8 mouse cellular contexts compared by ENCODE assay signal in the genomic region with DNA sequence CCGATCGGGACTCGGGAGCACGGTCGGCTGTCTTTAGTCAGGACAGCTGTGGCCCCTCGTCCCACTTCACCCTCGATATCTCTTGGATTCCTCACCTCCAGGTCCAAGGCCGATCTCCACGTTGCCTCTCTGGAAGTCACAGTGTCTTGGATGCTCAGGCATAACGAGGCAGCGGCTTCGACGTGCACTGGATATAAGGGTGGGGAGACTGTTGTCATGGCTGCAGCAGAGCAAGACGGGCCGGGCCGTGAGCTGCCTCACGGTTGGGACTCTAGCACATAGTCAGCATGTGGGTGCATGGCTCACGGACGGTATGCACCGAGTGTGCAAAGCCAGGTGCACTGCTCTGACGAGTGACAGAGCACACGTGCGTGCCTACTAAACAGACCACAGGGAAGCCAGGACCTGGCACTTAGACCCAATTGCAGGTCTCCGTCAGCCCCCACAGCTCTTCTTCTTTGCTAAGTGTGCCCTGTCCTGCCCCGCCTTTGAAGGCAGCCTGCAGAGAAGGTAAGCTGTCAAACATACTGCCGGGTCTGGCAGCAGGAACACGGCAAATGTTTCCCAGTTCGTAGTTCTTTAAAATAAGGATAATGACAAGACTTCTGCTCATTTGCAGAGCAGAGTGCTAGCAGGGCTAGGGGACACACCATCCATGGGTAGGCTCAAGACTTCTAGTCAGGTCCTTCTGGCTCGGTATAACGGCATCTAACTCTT. TPM values are rescaled to one million over a fixed set of nuclear protein-coding genes. Genes with fewer than 3 reads are reported as not detected.
DNase-seq lines count a peak whose midpoint lies in the region; ATAC-seq lines count a peak whose summit lies in the region.

No protein-coding gene starts in this region.

- no peaks in the 10 kb centered on the region for H3K9me3 ChIP-seq in kidney, embryonic 14.5 days (ENCODE audit: control insufficient read depth, low read length)
- no peaks in the 10 kb centered on the region for H3K9me3 ChIP-seq in hindbrain, embryonic 16.5 days (ENCODE audit: control insufficient read depth, low read length)
- no peaks in the 10 kb centered on the region for H3K9me3 ChIP-seq in midbrain, embryonic 14.5 days (ENCODE audit: control insufficient read depth, low read length)

- H3K27me3 ChIP-seq in kidney, embryonic 14.5 days (ENCODE audit: control insufficient read depth, insufficient read depth, low read length), result peaks cover 27% of the 10 kb centered on the region
- peaks cover 12% of the 10 kb centered on the region for H3K27me3 ChIP-seq in hindbrain, embryonic 16.5 days (replicated peaks; ENCODE audit: control insufficient read depth, insufficient read depth, low read length)
- peaks cover 10% of the 10 kb centered on the region; the same call in 1 of the 2 replicates for H3K27me3 ChIP-seq in midbrain, embryonic 14.5 days (ENCODE audit: control insufficient read depth, insufficient read depth, low read length)

- H3K4me3 ChIP-seq in kidney, embryonic 14.5 days (ENCODE audit: low read length), result peak overlapping the region; percentile 15
- peak overlapping the region; percentile 21 for H3K4me3 ChIP-seq in hindbrain, embryonic 16.5 days (ENCODE audit: low read length)
- H3K4me3 ChIP-seq in midbrain, embryonic 14.5 days (replicated peaks; ENCODE audit: low read depth, low read length), result peak overlapping the region; percentile 19

- peak overlapping the region; percentile 6; the same call in 1 of the 2 replicates for H3K4me2 ChIP-seq in kidney, embryonic 14.5 days (replicated peaks; ENCODE audit: low read depth, low read length)
- H3K4me2 ChIP-seq in hindbrain, embryonic 16.5 days (ENCODE audit: low read length), result peak overlapping the region; percentile 45
- H3K4me2 ChIP-seq in midbrain, embryonic 14.5 days (ENCODE audit: low read length), result peak overlapping the region; percentile 50

- peak overlapping the region; percentile 4; the same call in 1 of the 2 replicates for H3K9ac ChIP-seq in kidney, embryonic 14.5 days (ENCODE audit: low read depth, low read length)
- H3K9ac ChIP-seq in hindbrain, embryonic 16.5 days (ENCODE audit: low read depth, low read length), result peak overlapping the region; percentile 29; the same call in 1 of the 2 replicates
- H3K9ac ChIP-seq in midbrain, embryonic 14.5 days (replicated peaks; ENCODE audit: low read length), result peak overlapping the region; percentile 2; the same call in 1 of the 2 replicates

- peak; percentile 45; the same call in 1 of the 2 replicates for ATAC-seq in kidney, embryonic 14.5 days (ENCODE audit: low FRiP score, low TSS enrichment)
- peak; percentile 70 for ATAC-seq in hindbrain, embryonic 16.5 days
- ATAC-seq in midbrain, embryonic 14.5 days (ENCODE audit: low FRiP score, low TSS enrichment), result peak; percentile 36; the same call in 1 of the 2 replicates

- peaks cover 13% of the 10 kb centered on the region; the same call in 1 of the 2 replicates for H3K4me1 ChIP-seq in kidney, embryonic 14.5 days (ENCODE audit: control insufficient read depth, insufficient read depth, low read length)
- peaks cover 8% of the 10 kb centered on the region; the same call in 1 of the 2 replicates for H3K4me1 ChIP-seq in hindbrain, embryonic 16.5 days (ENCODE audit: control insufficient read depth, insufficient read depth, low read depth, low read length)
- peaks cover 40% of the 10 kb centered on the region for H3K4me1 ChIP-seq in midbrain, embryonic 14.5 days (ENCODE audit: control insufficient read depth, insufficient read depth, low read length)

- no peaks in the 10 kb centered on the region for H3K36me3 ChIP-seq in kidney, embryonic 14.5 days (ENCODE audit: control insufficient read depth, insufficient read depth, low read length)
- H3K36me3 ChIP-seq in hindbrain, embryonic 16.5 days (ENCODE audit: control insufficient read depth, insufficient read depth, low read length), result no peaks in the 10 kb centered on the region
- peaks cover 2% of the 10 kb centered on the region for H3K36me3 ChIP-seq in midbrain, embryonic 14.5 days (ENCODE audit: control insufficient read depth, insufficient read depth, low read length)

- 2% methylated on average over 30 of the region's 30 CpGs for WGBS in kidney, embryonic 14.5 days
- 2% methylated on average over 25 of the region's 30 CpGs for WGBS in hindbrain, embryonic 16.5 days
- 2% methylated on average over 30 of the region's 30 CpGs for WGBS in midbrain, embryonic 14.5 days

- H3K27ac ChIP-seq in kidney, embryonic 14.5 days (ENCODE audit: low read depth, low read length), result no peak overlapping the region
- no peak overlapping the region for H3K27ac ChIP-seq in hindbrain, embryonic 16.5 days (ENCODE audit: low read depth, low read length)
- peak overlapping the region; percentile 61 for H3K27ac ChIP-seq in midbrain, embryonic 14.5 days (replicated peaks; ENCODE audit: low read depth, low read length)

- DNase-seq in kidney, postnatal 14 days, result no peak
- DNase-seq in c-Kit-positive CD71-positive TER-119-positive erythroid progenitor cells, embryonic 14.5 days (ENCODE audit: low spot score), result peak; percentile 62
- peak; percentile 60 for DNase-seq in midbrain, embryonic 14.5 days
- no peak for DNase-seq in layer of hippocampus, adult 9-10 months (ENCODE audit: low spot score)
- no peak for DNase-seq in layer of hippocampus, postnatal 25 days (ENCODE audit: extremely low spot score in 1 of 2, low spot score in 1 of 2)
- DNase-seq in frontal cortex, postnatal 14 days (ENCODE audit: low spot score in 2 of 2), result no peak

RNA-seq across cellular contexts. Expression of a gene that starts 0.9 kb away (rescaled TPM):
- 0.18 and 0.20 TPM in 2 replicates for polyA plus RNA-seq in kidney, embryonic 14.5 days (2014; fragmentation: Nextera tagmentation; extraction: Ambion mirVana)
- polyA plus RNA-seq in hindbrain, embryonic 16.5 days (2015; fragmentation: Nextera tagmentation; extraction: Ambion mirVana), result 1.9 and 2.0 TPM in 2 replicates
- 3.9 and 4.4 TPM in 2 replicates for polyA plus RNA-seq in midbrain, embryonic 14.5 days (2014; fragmentation: Nextera tagmentation; extraction: Ambion mirVana)
- 1 to 10 TPM; 3.9 to 4.9 TPM for total RNA-seq in layer of hippocampus, postnatal 25 days (2021)

RNA-seq across cellular contexts. Expression of a gene that starts 18.7 kb away (rescaled TPM):
- polyA plus RNA-seq in kidney, embryonic 14.5 days (2014; fragmentation: Nextera tagmentation; extraction: Ambion mirVana), result 79.7 and 109 TPM in 2 replicates
- 43.2 and 48.7 TPM in 2 replicates for polyA plus RNA-seq in hindbrain, embryonic 16.5 days (2015; fragmentation: Nextera tagmentation; extraction: Ambion mirVana)
- 46.6 and 54.1 TPM in 2 replicates for polyA plus RNA-seq in midbrain, embryonic 14.5 days (2014; fragmentation: Nextera tagmentation; extraction: Ambion mirVana)
- 10 to 100 TPM; 60.5 to 66.7 TPM for total RNA-seq in layer of hippocampus, postnatal 25 days (2021)

RNA-seq across cellular contexts. Expression of a gene that starts 19.9 kb away (rescaled TPM):
- 17.4 and 20.3 TPM in 2 replicates for polyA plus RNA-seq in kidney, embryonic 14.5 days (2014; fragmentation: Nextera tagmentation; extraction: Ambion mirVana)
- polyA plus RNA-seq in hindbrain, embryonic 16.5 days (2015; fragmentation: Nextera tagmentation; extraction: Ambion mirVana), result 26.2 and 29.2 TPM in 2 replicates
- polyA plus RNA-seq in midbrain, embryonic 14.5 days (2014; fragmentation: Nextera tagmentation; extraction: Ambion mirVana), result 27.7 and 31.5 TPM in 2 replicates
- total RNA-seq in layer of hippocampus, postnatal 25 days (2021), result 10 to 100 TPM; 37.9 to 45.9 TPM

RNA-seq across cellular contexts. Expression of a gene that starts 38.9 kb away (rescaled TPM):
- polyA plus RNA-seq in kidney, embryonic 14.5 days (2014; fragmentation: Nextera tagmentation; extraction: Ambion mirVana), result 0.67 and 0.92 TPM in 2 replicates
- 2.2 and 2.4 TPM in 2 replicates for polyA plus RNA-seq in hindbrain, embryonic 16.5 days (2015; fragmentation: Nextera tagmentation; extraction: Ambion mirVana)
- 1.9 and 2.0 TPM in 2 replicates for polyA plus RNA-seq in midbrain, embryonic 14.5 days (2014; fragmentation: Nextera tagmentation; extraction: Ambion mirVana)
- total RNA-seq in layer of hippocampus, postnatal 25 days (2021), result under 1 TPM; 0.23 to 0.27 TPM

RNA-seq across cellular contexts. Expression of a gene that starts 51.4 kb away (rescaled TPM):
- 1.0 and 1.6 TPM in 2 replicates for polyA plus RNA-seq in kidney, embryonic 14.5 days (2014; fragmentation: Nextera tagmentation; extraction: Ambion mirVana)
- polyA plus RNA-seq in hindbrain, embryonic 16.5 days (2015; fragmentation: Nextera tagmentation; extraction: Ambion mirVana), result 3.7 and 5.3 TPM in 2 replicates
- polyA plus RNA-seq in midbrain, embryonic 14.5 days (2014; fragmentation: Nextera tagmentation; extraction: Ambion mirVana), result 0.84 and 0.96 TPM in 2 replicates
- total RNA-seq in layer of hippocampus, postnatal 25 days (2021), result 1 to 10 TPM; 5.4 to 6.9 TPM

Comparison
In these comparisons a context has a peak if more than half of its experiments do, and no peak if none do; other contexts are left out.
1. DNase-seq: peak in c-Kit-positive CD71-positive TER-119-positive erythroid progenitor cells, embryonic 14.5 days (single experiment) and midbrain, embryonic 14.5 days (single experiment); none in kidney, postnatal 14 days (single experiment), layer of hippocampus, adult 9-10 months (single experiment), layer of hippocampus, postnatal 25 days (0 of 2) and frontal cortex, postnatal 14 days (0 of 2).
2. Peak in every context shown above with its lines, with median percentiles within 50 percentile points of each other: ATAC-seq, H3K4me2 ChIP-seq, H3K4me3 ChIP-seq and H3K9ac ChIP-seq.